Mouse (Mus musculus) embryonic facial prominence, embryonic 11.5 days (tissue): ENCODE measurements around the gene Tex14. TPM values are rescaled to one million over a fixed set of nuclear protein-coding genes. Genes with fewer than 3 reads are reported as not detected.
"Not testable (repeated sequence)": the region's sequence is repeated elsewhere in the genome, so short reads cannot be mapped to it uniquely, and the experiment has no call there.

Experiments used
- ATAC-seq: fragments of 200-750 bp; cut with Nextera tagmentation; replicated peaks from 2 replicates; pipeline ENCODE4 v1.8.0; 2017; ENCODE audit warnings: low read depth; ENCODE audit not compliant: insufficient number of reproducible peaks, low FRiP score, low TSS enrichment
- DNase-seq: peaks from one replicate; pipeline ENCODE4 v3.0.0-alpha.2; 2015; ENCODE audit warnings: low spot score
- H3K27ac ChIP-seq: fragments of 300-500 bp; sonication (generic); replicated peaks from 2 replicates; pipeline ENCODE4 v1.5.1; 2014; ENCODE audit warnings: mild to moderate bottlenecking, low read depth, low read length, control low read depth
- H3K27me3 ChIP-seq: fragments of 300-500 bp; sonication (generic); 2 replicates; pipeline ENCODE4 v1.6.1; 2014; ENCODE audit warnings: mild to moderate bottlenecking, low read length, moderate library complexity, mixed read lengths; ENCODE audit not compliant: control insufficient read depth, insufficient read depth
- H3K36me3 ChIP-seq: fragments of 300-500 bp; sonication (generic); replicated peaks from 2 replicates; pipeline ENCODE4 v1.6.1; 2014; ENCODE audit warnings: low read depth, mild to moderate bottlenecking, low read length, moderate library complexity, mixed read lengths; ENCODE audit not compliant: control insufficient read depth, insufficient read depth
- H3K4me1 ChIP-seq: fragments of 300-500 bp; sonication (generic); 2 replicates; pipeline ENCODE4 v1.6.1; 2014; ENCODE audit warnings: low read length, mixed read lengths; ENCODE audit not compliant: control insufficient read depth, insufficient read depth
- H3K4me2 ChIP-seq: fragments of 300-500 bp; sonication (generic); 2 replicates; pipeline ENCODE4 v1.6.1; 2014; ENCODE audit warnings: low read depth, mild to moderate bottlenecking, control low read depth, low read length, moderate library complexity
- H3K4me3 ChIP-seq: fragments of 300-500 bp; sonication (generic); 2 replicates; pipeline ENCODE4 v1.5.1; 2014; ENCODE audit warnings: low read depth, low read length, control low read depth
- H3K9ac ChIP-seq: fragments of 300-500 bp; sonication (generic); replicated peaks from 2 replicates; pipeline ENCODE4 v1.6.1; 2014; ENCODE audit warnings: mild to moderate bottlenecking, control low read depth, low read length
- H3K9me3 ChIP-seq: fragments of 300-500 bp; sonication (generic); replicated peaks from 2 replicates; pipeline ENCODE4 v1.6.1; 2016; ENCODE audit warnings: mild to moderate bottlenecking, low read length, inconsistent platforms, mixed read lengths; ENCODE audit not compliant: control insufficient read depth
- WGBS: fragments of 180-500 bp; shearing (Covaris S2); extraction: QIAGEN DNeasy Blood & Tissue Kit; methylation state at CpG from one replicate; pipeline ENCODE4 v1.1.7; 2014; 5-methylcytosine and 5-hydroxymethylcytosine counted together
- polyA plus RNA-seq: library from polyadenylated mRNA; unstranded; fragments of >200 nt; fragmentation: Nextera tagmentation; extraction: Ambion mirVana; gene quantifications from 2 replicates; pipeline ENCODE4 v1.2.1, GENCODE M21; 2014

Tex14 gene
- polyA plus RNA-seq, 1 experiment from 2014 or later = 0.80 TPM

- H3K27ac ChIP-seq = no peak overlapping the region
- H3K4me3 ChIP-seq = no peak overlapping the region
- ATAC-seq = no peak
- no peaks in the 10 kb centered on the region for H3K4me1 ChIP-seq
- H3K4me2 ChIP-seq = no peak overlapping the region
- no peaks in the 10 kb centered on the region for H3K9me3 ChIP-seq
- 55% methylated on average over 7 of the region's 7 CpGs for WGBS
- DNase-seq = no peak
- no peaks in the 10 kb centered on the region for H3K27me3 ChIP-seq
- H3K36me3 ChIP-seq = no peaks in the 10 kb centered on the region
- H3K9ac ChIP-seq = 0 out of 2 replicates have a peak overlapping the region, but pooled peaks have one; percentile 4
Observed at GRCm38 (mm10) chr11:87468278-87468655, 63.4 kb downstream of the Tex14 start.

DNA sequence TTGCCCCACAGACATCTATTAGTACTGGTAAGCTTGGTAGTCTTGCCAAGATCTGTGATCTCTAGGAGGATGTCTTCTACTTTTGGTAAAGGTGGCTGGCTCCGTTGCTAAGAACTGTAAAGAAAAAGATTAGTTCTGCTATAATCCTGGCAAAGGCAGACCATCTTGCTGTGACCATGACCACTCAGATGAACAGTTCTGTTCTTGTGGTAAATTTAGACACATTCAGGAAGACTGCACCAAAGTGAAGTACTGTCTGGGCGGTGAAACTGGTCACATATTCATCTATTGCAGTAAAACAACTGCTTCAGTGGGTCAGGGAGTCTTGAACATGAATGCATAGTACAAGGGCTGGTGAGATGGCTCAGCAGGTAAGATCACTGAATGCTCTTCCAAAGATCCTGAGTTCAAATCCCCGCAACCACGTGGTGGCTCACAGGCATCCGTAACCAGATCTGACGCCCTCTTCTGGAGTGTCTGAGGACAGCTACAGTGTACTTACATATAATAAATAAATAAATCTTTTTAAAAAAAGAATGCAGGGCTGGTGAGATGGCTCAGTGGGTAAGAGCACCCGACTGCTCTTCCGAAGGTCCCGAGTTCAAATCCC lies 63.9 kb downstream of the Tex14 start:
- Histone ChIP-seq H3K27me3 (no peaks in the 10 kb centered on the region), H3K4me3 (no peak overlapping the region), H3K36me3 (no peaks in the 10 kb centered on the region), H3K4me2 (no peak overlapping the region), H3K9ac (0 out of 2 replicates have a peak overlapping the region, but pooled peaks have one; percentile 4), H3K9me3 (no peaks in the 10 kb centered on the region), H3K27ac (no peak overlapping the region), H3K4me1 (no peaks in the 10 kb centered on the region)
- 78% methylated on average over 9 of the region's 9 CpGs for WGBS
- no peak for DNase-seq
- ATAC-seq = no peak

GRCm38 (mm10) chr11:87470807-87471698 lies 66.2 kb downstream of the Tex14 start:
- H3K36me3 ChIP-seq, H3K4me1 ChIP-seq, H3K9me3 ChIP-seq, H3K27ac ChIP-seq, H3K27me3 ChIP-seq: not testable (repeated sequence)
- Histone ChIP-seq H3K9ac (0 out of 2 replicates have a peak overlapping the region, but pooled peaks have one; percentile 13), H3K4me3 (peak overlapping the region; percentile 26), H3K4me2 (peak overlapping the region; percentile 43)
- ATAC-seq = peak; percentile 98
- DNase-seq = peak; percentile 82
- under 1% methylated on average over 25 of the region's 63 CpGs for WGBS

- not testable (repeated sequence) for H3K36me3 ChIP-seq, H3K9ac ChIP-seq, H3K4me2 ChIP-seq, H3K27ac ChIP-seq, H3K4me1 ChIP-seq, H3K27me3 ChIP-seq, DNase-seq, H3K4me3 ChIP-seq, H3K9me3 ChIP-seq
- WGBS = 8% methylated on average over 1 of the region's 3 CpGs
- ATAC-seq = peak; percentile 32
Observed at GRCm38 (mm10) chr11:87471699-87471997, 66.8 kb downstream of the Tex14 start.

DNA sequence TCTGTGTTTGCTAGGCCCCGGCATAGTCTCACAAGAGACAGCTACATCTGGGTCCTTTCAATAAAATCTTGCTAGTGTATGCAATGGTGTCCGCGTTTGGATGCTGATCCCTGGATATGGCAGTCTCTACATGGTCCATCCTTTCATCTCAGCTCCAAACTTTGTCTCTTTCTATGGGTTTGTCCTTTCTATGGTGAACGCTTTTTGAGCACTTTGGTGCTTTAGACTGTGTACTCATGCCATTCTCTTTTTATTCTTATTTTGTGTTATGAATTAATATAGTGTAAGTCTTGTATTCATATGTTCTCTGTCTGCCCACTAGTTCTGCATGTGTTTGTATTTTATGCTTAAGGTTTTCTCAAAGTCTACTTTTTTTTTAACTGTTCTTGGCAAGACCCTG lies 67.2 kb downstream of the Tex14 start:
- ATAC-seq, H3K9me3 ChIP-seq, H3K4me3 ChIP-seq, H3K4me2 ChIP-seq, H3K9ac ChIP-seq, DNase-seq, H3K27me3 ChIP-seq, H3K36me3 ChIP-seq, H3K4me1 ChIP-seq, H3K27ac ChIP-seq: not testable (repeated sequence)
- WGBS = 28% methylated on average over 4 of the region's 4 CpGs

GRCm38 (mm10) chr11:87479172-87479571 lies 74.3 kb downstream of the Tex14 start:
- not testable (repeated sequence) for H3K4me2 ChIP-seq, ATAC-seq, H3K4me3 ChIP-seq, H3K27ac ChIP-seq, H3K9ac ChIP-seq, H3K4me1 ChIP-seq, H3K9me3 ChIP-seq, DNase-seq, H3K36me3 ChIP-seq, H3K27me3 ChIP-seq
- 76% methylated on average over 2 of the region's 2 CpGs for WGBS

GRCm38 (mm10) chr11:87483796-87484326 lies 79.0 kb downstream of the Tex14 start:
- no peak overlapping the region for H3K9ac ChIP-seq
- no peak overlapping the region for H3K27ac ChIP-seq
- H3K4me2 ChIP-seq = no peak overlapping the region
- H3K4me1 ChIP-seq = no peaks in the 10 kb centered on the region
- no peaks in the 10 kb centered on the region for H3K9me3 ChIP-seq
- H3K36me3 ChIP-seq = no peaks in the 10 kb centered on the region
- DNase-seq (no peak), ATAC-seq (no peak)
- no peak overlapping the region for H3K4me3 ChIP-seq
- no peaks in the 10 kb centered on the region for H3K27me3 ChIP-seq
- 80% methylated on average over 3 of the region's 3 CpGs for WGBS

DNA sequence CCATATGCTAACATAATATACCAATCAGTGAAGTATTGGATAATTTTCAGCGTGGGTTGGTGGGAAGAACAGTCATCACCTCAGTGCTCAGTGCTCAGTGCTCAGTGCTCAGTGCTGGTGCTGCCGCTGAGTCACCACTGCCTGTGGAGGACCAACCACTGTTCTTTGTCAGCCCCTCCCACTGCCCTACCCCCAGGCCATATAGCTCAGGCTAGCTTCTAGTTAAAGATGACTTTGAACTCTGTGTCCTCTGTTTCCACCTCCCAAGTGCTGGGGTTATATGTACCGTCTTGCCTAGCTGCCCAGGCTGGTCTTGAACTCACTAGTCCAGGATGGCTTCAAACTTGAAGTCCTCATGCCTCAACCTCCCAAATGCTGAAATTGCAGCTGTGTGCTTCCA lies 84.1 kb downstream of the Tex14 start:
- no peaks in the 10 kb centered on the region for H3K9me3 ChIP-seq
- WGBS = 75% methylated on average over 3 of the region's 3 CpGs
- no peak for ATAC-seq

More for the DNA sequence above, 84.1 kb downstream of the Tex14 start:
- H3K4me3 ChIP-seq = no peak overlapping the region
- no peak for DNase-seq
- no peaks in the 10 kb centered on the region for H3K27me3 ChIP-seq
- H3K4me2 ChIP-seq = no peak overlapping the region
- no peak overlapping the region for H3K27ac ChIP-seq
- no peak overlapping the region for H3K9ac ChIP-seq
- H3K36me3 ChIP-seq = no peaks in the 10 kb centered on the region
- H3K4me1 ChIP-seq = no peaks in the 10 kb centered on the region
